Mouse (Mus musculus): ENCODE results near the gene Iars.

DNA sequence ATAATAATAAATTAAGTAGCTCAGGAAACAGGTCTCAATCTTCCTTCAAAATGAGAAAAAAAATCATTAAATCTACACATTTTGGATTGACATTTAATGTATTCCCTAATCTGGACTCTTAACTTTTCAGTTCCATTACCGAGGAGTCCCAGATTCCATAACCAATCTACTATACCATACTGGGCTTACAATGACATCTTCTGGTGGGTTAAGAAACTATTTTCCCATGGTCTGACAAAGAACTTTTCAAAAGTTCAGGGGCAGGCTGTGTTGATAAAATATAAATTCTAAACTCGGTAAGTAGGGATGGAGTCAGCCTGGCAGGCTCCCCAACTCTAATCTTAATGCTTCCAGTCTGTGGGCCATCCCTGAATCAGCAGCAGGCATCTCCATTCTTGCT, 30.8 kb upstream of the Iars start:
- TF ChIP-seq CTCF (IDR thresholded peaks at IDR 0.05; ENCODE audit: extremely low read depth, insufficient read length, insufficient replicate concordance, low read depth, low read length) (no peak), POLR2A (IDR thresholded peaks at IDR 0.05; ENCODE audit: low read depth, low read length) (no peak)

Measured in small intestine, adult 2 months (tissue).